Mouse (Mus musculus) liver, adult 2 months (tissue): ENCODE measurements around the gene Kcnip4. TPM values are rescaled to one million over a fixed set of nuclear protein-coding genes. Genes with fewer than 3 reads are reported as not detected.
A peak's percentile ranks its signal among the peaks of the same experiment; 100 is the strongest.

ENCODE experiments used
- DNase-seq: peaks from one replicate; pipeline ENCODE4 v3.0.0-alpha.2; 2011; ENCODE audit warnings: low read depth, low spot score; ENCODE audit errors: extremely low read depth
- H3K27ac ChIP-seq: fragments of 200-500 bp; replicated peaks from 2 replicates; pipeline ENCODE4 v1.5.1; 2012; ENCODE audit warnings: low read depth, mild to moderate bottlenecking, control low read depth, inconsistent platforms, low read length; ENCODE audit not compliant: insufficient read depth
- H3K27me3 ChIP-seq: fragments of 200-500 bp; 2 replicates; pipeline ENCODE4 v1.6.1; 2012; ENCODE audit warnings: mild to moderate bottlenecking, moderate library complexity, low read length, inconsistent platforms; ENCODE audit not compliant: control insufficient read depth, insufficient read depth
- H3K36me3 ChIP-seq: fragments of 200-500 bp; 2 replicates; pipeline ENCODE4 v1.6.1; 2012; ENCODE audit warnings: low read length, inconsistent platforms; ENCODE audit not compliant: control insufficient read depth, insufficient read depth
- H3K4me1 ChIP-seq: fragments of 200-500 bp; 2 replicates; pipeline ENCODE4 v1.6.1; 2011; ENCODE audit warnings: low read length; ENCODE audit not compliant: control insufficient read depth, insufficient read depth
- H3K4me3 ChIP-seq: fragments of 200-500 bp; 2 replicates; pipeline ENCODE4 v1.5.1; 2011; ENCODE audit warnings: low read depth, mild to moderate bottlenecking, control low read depth, low read length, moderate library complexity; ENCODE audit not compliant: insufficient read depth
- H3K79me2 ChIP-seq: fragments of 200-500 bp; 2 replicates; pipeline ENCODE4 v1.6.1; 2012; ENCODE audit warnings: inconsistent platforms, mild to moderate bottlenecking, low read length, moderate library complexity; ENCODE audit not compliant: control insufficient read depth, insufficient read depth
- H3K9ac ChIP-seq: fragments of 200-500 bp; 2 replicates; pipeline ENCODE4 v1.6.1; 2012; ENCODE audit warnings: low read depth, mild to moderate bottlenecking, control low read depth, inconsistent platforms, low read length
- CTCF ChIP-seq: fragments of 200-500 bp; IDR thresholded peaks from 2 replicates; pipeline ENCODE4 v1.5.1; 2011; ENCODE audit warnings: low read depth, low read length, control low read depth
- POLR2A ChIP-seq: fragments of 200-500 bp; IDR thresholded peaks from 2 replicates; pipeline ENCODE4 v1.6.1; 2011; ENCODE audit warnings: low read length, control low read depth; ENCODE audit not compliant: insufficient read depth; ENCODE audit errors: extremely low read depth
- WGBS: fragments of 180-500 bp; shearing (Covaris S2); methylation state at CpG from one replicate; pipeline ENCODE4 v1.1.7; 2018; 5-methylcytosine and 5-hydroxymethylcytosine counted together
- polyA plus RNA-seq: library from polyadenylated mRNA; depleted of rRNA; stranded (reverse); fragments of >200 nt; gene quantifications from 2 replicates; pipeline ENCODE4 v1.2.3, GENCODE M21; 2012
- total RNA-seq: library from RNA; depleted of rRNA; stranded (reverse); fragments of >200 nt; gene quantifications from 2 replicates; pipeline ENCODE4 v1.2.3, GENCODE M21; 2014

Kcnip4 gene
- total and polyA plus RNA-seq, 2 experiments = not detected

GRCm38 (mm10) chr5:49094945-49095344 is 429.8 kb downstream of the Kcnip4 start:
- TF ChIP-seq POLR2A (no peak), CTCF (no peak)
- no peaks in the 10 kb centered on the region; the same call in 1 of the 2 replicates for H3K4me1 ChIP-seq
- H3K27me3 ChIP-seq = no peaks in the 10 kb centered on the region
- H3K9ac ChIP-seq = no peak overlapping the region
- H3K4me3 ChIP-seq = no peak overlapping the region
- DNase-seq = no peak
- WGBS = 71% methylated on average over 2 of the region's 2 CpGs
- no peaks in the 10 kb centered on the region for H3K79me2 ChIP-seq
- no peak overlapping the region for H3K27ac ChIP-seq
- no peaks in the 10 kb centered on the region for H3K36me3 ChIP-seq

GRCm38 (mm10) chr5:49094306-49094705 is 430.4 kb downstream of the Kcnip4 start:
- Histone ChIP-seq H3K4me1 (no peaks in the 10 kb centered on the region; the same call in 1 of the 2 replicates), H3K79me2 (no peaks in the 10 kb centered on the region), H3K27me3 (no peaks in the 10 kb centered on the region), H3K36me3 (no peaks in the 10 kb centered on the region), H3K9ac (no peak overlapping the region), H3K27ac (no peak overlapping the region), H3K4me3 (no peak overlapping the region)
- DNase-seq = no peak
- TF ChIP-seq POLR2A = no peak
- no peak for TF ChIP-seq CTCF
- WGBS = 86% methylated on average over 3 of the region's 3 CpGs

- no peak overlapping the region for H3K27ac ChIP-seq
- H3K27me3 ChIP-seq = no peaks in the 10 kb centered on the region
- peak; percentile 61 for DNase-seq
- no peak overlapping the region for H3K4me3 ChIP-seq
- H3K9ac ChIP-seq = no peak overlapping the region
- TF ChIP-seq POLR2A = no peak
- peak; percentile 65 for TF ChIP-seq CTCF
- no peaks in the 10 kb centered on the region for H3K79me2 ChIP-seq
- no peaks in the 10 kb centered on the region for H3K36me3 ChIP-seq
- H3K4me1 ChIP-seq = no peaks in the 10 kb centered on the region; the same call in 1 of the 2 replicates
- WGBS = 3% methylated on average over 6 of the region's 6 CpGs
These were observed 434.5 kb downstream of the Kcnip4 start for GRCm38 (mm10) chr5:49090122-49090680.

GRCm38 (mm10) chr5:49065646-49066045 is 459.1 kb downstream of the Kcnip4 start:
- no peak overlapping the region for H3K4me3 ChIP-seq
- no peaks in the 10 kb centered on the region for H3K36me3 ChIP-seq
- no peak overlapping the region for H3K9ac ChIP-seq
- no peak overlapping the region for H3K27ac ChIP-seq
- DNase-seq = no peak
- H3K79me2 ChIP-seq = no peaks in the 10 kb centered on the region
- TF ChIP-seq POLR2A (no peak), CTCF (no peak)
- H3K4me1 ChIP-seq = no peaks in the 10 kb centered on the region
- H3K27me3 ChIP-seq = no peaks in the 10 kb centered on the region
- WGBS = 11% methylated on average over 1 of the region's 1 CpGs

GRCm38 (mm10) chr5:49058926-49059325 is 465.8 kb downstream of the Kcnip4 start:
- no peaks in the 10 kb centered on the region for H3K27me3 ChIP-seq
- no peak overlapping the region for H3K27ac ChIP-seq
- H3K36me3 ChIP-seq = no peaks in the 10 kb centered on the region
- H3K4me3 ChIP-seq = no peak overlapping the region
- H3K79me2 ChIP-seq = no peaks in the 10 kb centered on the region
- H3K4me1 ChIP-seq = peaks cover 4% of the 10 kb centered on the region; the same call in 1 of the 2 replicates
- no peak for DNase-seq
- TF ChIP-seq CTCF (no peak), POLR2A (no peak)
- H3K9ac ChIP-seq = no peak overlapping the region

- 77% methylated on average over 4 of the region's 4 CpGs for WGBS
- no peak for DNase-seq
These were observed 466.9 kb downstream of the Kcnip4 start for GRCm38 (mm10) chr5:49057636-49058340.

More at GRCm38 (mm10) chr5:49057636-49058340, 466.9 kb downstream of the Kcnip4 start:
- Histone ChIP-seq H3K36me3 (no peaks in the 10 kb centered on the region), H3K9ac (no peak overlapping the region), H3K79me2 (no peaks in the 10 kb centered on the region), H3K4me3 (no peak overlapping the region), H3K27me3 (no peaks in the 10 kb centered on the region), H3K27ac (no peak overlapping the region), H3K4me1 (peaks cover 4% of the 10 kb centered on the region; the same call in 1 of the 2 replicates)
- TF ChIP-seq CTCF (no peak), POLR2A (no peak)
